Mouse (Mus musculus): ENCODE measurements around the gene Tbx1. TPM values are rescaled to one million over a fixed set of nuclear protein-coding genes. Genes with fewer than 3 reads are reported as not detected.

Gene Tbx1
- polyA plus RNA-seq, 1 experiment from 2014 or later, result 0.05 TPM

DNA sequence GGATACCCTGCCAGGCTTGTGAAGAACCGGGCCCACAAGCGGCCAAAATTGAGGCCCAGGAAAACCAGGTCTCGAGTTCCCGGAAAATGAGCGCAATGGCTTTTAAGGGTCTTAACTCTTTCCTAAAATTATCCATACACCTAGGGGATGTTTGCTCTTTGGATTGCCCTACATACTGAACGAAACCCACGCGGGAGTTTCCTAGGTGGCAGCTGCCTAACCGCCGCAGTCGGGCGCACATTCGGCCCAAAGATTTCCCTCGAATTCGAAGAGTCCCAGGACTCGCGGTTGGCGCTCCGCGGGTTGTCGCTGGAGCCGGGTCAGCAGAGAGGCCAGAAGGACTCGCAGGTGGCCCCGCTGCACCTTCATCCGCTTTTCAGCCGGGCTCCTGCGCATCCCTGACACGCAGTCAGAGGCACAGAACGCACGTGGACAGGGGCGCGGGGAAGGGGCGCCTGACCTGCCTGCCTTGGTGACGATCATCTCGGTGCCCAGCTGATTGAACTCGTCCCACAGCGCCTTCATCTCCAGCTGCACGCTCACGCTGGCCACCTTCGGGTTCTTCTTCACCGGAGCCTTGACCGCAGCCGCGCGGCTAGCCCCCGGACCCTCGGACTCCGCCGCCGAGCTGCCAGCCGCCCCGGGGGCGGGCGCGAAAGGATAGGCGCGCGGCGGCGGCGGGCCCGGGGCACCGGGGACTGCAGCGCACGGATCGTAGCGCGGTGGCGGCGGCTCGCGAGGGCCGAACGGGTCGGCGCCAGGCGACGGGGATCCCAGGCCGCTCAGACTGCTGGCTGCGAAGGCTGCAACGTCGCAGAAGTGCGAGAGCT lies 4.2 kb downstream of the Tbx1 start:
- Histone ChIP-seq H3K27ac (no peak overlapping the region), H3K36me3 (no peaks in the 10 kb centered on the region), H3K27me3 (peaks cover 100% of the 10 kb centered on the region), H3K9ac (no peak overlapping the region), H3K4me1 (replicated peaks) (peaks cover 40% of the 10 kb centered on the region), H3K4me3 (replicated peaks) (peak overlapping the region; percentile 35), H3K4me2 (peak overlapping the region; percentile 52), H3K9me3 (replicated peaks) (no peaks in the 10 kb centered on the region)
- DNase-seq (no peak), ATAC-seq (ENCODE audit: low read depth) (no peak)
- WGBS (ENCODE audit: insufficient replicate concordance), result 2% methylated on average over 83 of the region's 83 CpGs

DNA sequence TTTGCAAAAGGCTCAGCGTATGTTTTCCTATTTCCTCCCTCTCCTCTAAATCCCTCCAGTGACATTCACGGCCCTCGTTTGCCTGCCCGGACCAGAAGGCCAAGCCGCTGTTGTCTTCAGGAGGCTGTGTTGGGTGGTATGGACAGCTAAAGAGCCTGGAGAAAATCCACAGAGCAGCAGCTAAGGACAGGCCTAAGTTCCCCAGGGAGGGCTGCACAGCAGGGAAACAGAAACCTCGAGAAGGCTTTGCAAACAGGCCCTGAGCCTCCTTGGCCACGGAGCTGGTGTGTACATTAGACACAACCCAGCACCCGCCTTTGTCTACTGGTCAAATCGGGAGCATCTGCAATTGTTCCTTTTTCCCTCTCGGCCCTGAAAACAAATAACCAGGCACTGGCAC lies 4.8 kb downstream of the Tbx1 start:
- DNase-seq (no peak), ATAC-seq (ENCODE audit: low read depth) (no peak)
- no peak overlapping the region for H3K9ac ChIP-seq
- H3K27me3 ChIP-seq, result peaks cover 100% of the 10 kb centered on the region
- 8% methylated on average over 10 of the region's 10 CpGs for WGBS (ENCODE audit: insufficient replicate concordance)
- H3K4me3 ChIP-seq (replicated peaks), result peak overlapping the region; percentile 35; the same call in 1 of the 2 replicates
- no peaks in the 10 kb centered on the region for H3K36me3 ChIP-seq
- peaks cover 42% of the 10 kb centered on the region for H3K4me1 ChIP-seq (replicated peaks)
- H3K9me3 ChIP-seq (replicated peaks), result no peaks in the 10 kb centered on the region
- H3K27ac ChIP-seq, result no peak overlapping the region
- peak overlapping the region; percentile 52 for H3K4me2 ChIP-seq

DNA sequence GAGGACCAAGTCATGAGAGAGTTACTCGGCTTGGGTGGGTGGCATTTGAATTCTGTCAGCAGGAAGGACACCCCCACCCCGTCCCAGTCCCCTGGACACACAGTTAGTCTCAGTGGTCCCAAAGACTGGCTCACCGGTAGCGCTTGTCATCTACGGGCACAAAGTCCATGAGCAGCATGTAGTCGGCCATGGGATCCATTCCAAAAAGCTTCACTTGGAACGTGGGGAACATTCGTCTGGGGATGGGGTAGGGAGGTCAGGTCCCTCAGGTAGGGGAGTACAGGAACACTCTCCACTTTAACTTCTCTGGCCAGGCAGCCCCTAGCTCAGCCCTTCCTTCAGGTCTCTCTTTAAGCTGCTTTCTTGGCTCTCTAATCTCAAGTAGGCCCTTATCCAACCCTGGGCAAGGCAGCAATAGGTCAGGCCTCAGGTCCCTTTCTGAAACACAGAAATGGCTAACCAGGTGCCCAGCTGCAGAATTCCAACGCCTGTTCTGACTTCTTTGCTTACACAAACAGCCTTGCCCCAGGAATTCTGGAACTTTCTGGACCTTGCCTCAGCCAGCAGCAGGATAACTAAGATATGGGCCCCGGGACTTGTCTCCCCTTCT lies 5.5 kb downstream of the Tbx1 start:
- Histone ChIP-seq H3K4me2 (peak overlapping the region; percentile 52; the same call in 1 of the 2 replicates), H3K9me3 (replicated peaks) (no peaks in the 10 kb centered on the region), H3K4me3 (replicated peaks) (no peak overlapping the region), H3K27me3 (peaks cover 100% of the 10 kb centered on the region), H3K9ac (no peak overlapping the region), H3K4me1 (replicated peaks) (peaks cover 38% of the 10 kb centered on the region), H3K36me3 (no peaks in the 10 kb centered on the region), H3K27ac (no peak overlapping the region)
- WGBS (ENCODE audit: insufficient replicate concordance), result 21% methylated on average over 10 of the region's 10 CpGs
- ATAC-seq (ENCODE audit: low read depth) (no peak), DNase-seq (no peak)

DNA sequence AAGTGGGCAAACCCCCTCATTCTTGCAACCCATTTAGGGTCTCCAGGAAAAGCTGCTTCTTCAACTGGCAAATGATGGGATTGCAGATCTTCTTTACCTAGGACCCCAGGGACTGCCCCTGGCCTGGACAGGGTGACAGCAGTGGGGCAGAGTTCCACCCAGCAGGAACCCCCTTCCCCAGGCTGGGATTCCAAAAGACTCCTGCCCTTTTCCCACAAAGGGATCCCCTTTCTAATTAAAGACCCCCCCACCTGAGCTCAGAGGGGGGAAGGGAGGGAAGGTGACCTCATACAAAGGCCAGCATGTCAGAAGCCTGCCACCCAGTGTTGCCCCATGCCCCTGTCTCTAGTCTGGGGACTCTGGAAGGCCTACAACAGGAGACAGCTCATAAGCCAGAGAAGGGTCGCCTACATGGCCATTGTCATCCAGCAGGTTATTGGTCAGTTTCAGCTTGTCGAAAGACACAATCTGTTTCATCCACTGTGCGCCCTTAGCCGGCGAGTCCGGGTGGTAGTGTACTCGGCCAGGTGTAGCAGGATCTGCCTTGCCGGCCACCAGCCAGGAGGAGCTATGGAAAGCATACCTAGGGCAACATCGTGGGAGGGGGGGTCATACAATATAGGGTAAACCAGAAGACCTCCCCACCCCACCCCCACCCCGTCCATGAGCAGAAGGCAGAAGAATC lies 6.7 kb downstream of the Tbx1 start:
- no peak for DNase-seq
- Histone ChIP-seq H3K27me3 (peaks cover 97% of the 10 kb centered on the region), H3K36me3 (no peaks in the 10 kb centered on the region), H3K9me3 (replicated peaks) (no peaks in the 10 kb centered on the region), H3K9ac (no peak overlapping the region), H3K27ac (no peak overlapping the region), H3K4me2 (no peak overlapping the region), H3K4me1 (replicated peaks) (peaks cover 35% of the 10 kb centered on the region), H3K4me3 (replicated peaks) (no peak overlapping the region)
- WGBS (ENCODE audit: insufficient replicate concordance), result 21% methylated on average over 10 of the region's 10 CpGs
- no peak for ATAC-seq (ENCODE audit: low read depth)

DNA sequence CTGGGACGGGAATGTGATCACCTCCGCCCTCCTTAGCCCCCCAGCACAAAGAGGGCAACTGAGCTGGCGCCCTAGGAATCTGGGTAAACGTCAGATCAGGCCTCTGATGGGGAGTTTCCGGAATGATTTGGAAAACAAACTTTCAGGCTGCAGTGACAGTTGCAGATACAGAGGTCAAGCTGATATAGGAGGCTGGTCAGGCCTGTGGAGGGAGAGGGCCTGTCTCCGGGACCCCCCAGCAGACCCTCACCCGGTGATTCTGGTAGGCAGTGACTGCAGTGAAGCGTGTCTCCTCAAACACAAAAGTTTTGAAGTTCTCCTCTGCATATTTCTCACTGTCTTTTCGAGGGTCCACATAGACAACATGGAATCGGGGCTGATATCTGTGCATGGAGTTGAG lies 7.3 kb downstream of the Tbx1 start:
- no peak for ATAC-seq (ENCODE audit: low read depth)
- H3K36me3 ChIP-seq, result no peaks in the 10 kb centered on the region
- no peaks in the 10 kb centered on the region for H3K9me3 ChIP-seq (replicated peaks)
- no peak overlapping the region for H3K4me3 ChIP-seq (replicated peaks)
- no peak overlapping the region for H3K9ac ChIP-seq
- WGBS (ENCODE audit: insufficient replicate concordance), result 16% methylated on average over 10 of the region's 10 CpGs
- no peak for DNase-seq
- H3K4me1 ChIP-seq (replicated peaks), result peaks cover 32% of the 10 kb centered on the region
- H3K4me2 ChIP-seq, result no peak overlapping the region
- no peak overlapping the region for H3K27ac ChIP-seq
- H3K27me3 ChIP-seq, result peaks cover 97% of the 10 kb centered on the region

DNA sequence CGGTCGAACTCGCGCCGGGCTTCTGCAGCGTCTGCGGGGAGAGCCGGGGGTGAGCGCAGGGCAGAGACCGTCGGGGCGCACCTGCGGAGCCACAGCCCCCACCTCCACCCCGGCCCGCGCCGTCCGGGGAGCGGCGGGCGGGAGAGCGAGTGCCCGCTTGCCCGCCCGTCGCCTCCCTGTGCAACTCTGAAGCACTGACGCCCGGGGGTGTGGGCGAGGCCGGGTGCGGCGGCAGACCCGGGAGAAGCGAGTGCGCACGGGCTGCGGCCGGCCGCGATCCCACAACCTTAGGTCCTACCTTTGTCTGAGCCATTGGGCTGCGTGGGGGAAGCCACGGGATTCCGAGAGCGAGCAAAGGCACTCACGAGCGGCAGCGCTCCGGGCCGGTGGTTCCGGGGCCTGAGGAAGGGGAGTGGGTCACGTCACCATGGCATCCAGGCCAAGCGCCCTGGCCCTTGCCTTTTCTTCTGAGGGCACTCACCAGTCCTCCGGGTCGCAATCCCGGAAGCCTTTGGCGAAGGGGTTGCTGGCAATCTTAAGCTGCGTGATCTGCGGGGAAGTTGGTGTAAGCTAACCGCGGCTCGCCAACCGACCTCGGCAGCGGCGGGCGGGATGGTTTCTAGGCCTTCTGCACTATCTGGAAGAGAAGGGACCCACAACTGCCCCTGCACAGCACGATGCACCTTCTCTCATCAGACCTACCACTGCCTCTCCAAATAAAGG lies 7.9 kb downstream of the Tbx1 start:
- Histone ChIP-seq H3K4me3 (replicated peaks) (peak overlapping the region; percentile 37), H3K36me3 (no peaks in the 10 kb centered on the region), H3K4me2 (peak overlapping the region; percentile 49), H3K9ac (no peak overlapping the region), H3K27ac (no peak overlapping the region), H3K4me1 (replicated peaks) (peaks cover 27% of the 10 kb centered on the region), H3K27me3 (peaks cover 97% of the 10 kb centered on the region), H3K9me3 (replicated peaks) (no peaks in the 10 kb centered on the region)
- DNase-seq (no peak), ATAC-seq (ENCODE audit: low read depth) (no peak)
- 2% methylated on average over 67 of the region's 67 CpGs for WGBS (ENCODE audit: insufficient replicate concordance)

- DNase-seq (no peak), ATAC-seq (ENCODE audit: low read depth) (no peak)
- H3K27ac ChIP-seq, result no peak overlapping the region
Observed at GRCm38 (mm10) chr16:18581623-18582205, 8.8 kb downstream of the Tbx1 start.

DNA sequence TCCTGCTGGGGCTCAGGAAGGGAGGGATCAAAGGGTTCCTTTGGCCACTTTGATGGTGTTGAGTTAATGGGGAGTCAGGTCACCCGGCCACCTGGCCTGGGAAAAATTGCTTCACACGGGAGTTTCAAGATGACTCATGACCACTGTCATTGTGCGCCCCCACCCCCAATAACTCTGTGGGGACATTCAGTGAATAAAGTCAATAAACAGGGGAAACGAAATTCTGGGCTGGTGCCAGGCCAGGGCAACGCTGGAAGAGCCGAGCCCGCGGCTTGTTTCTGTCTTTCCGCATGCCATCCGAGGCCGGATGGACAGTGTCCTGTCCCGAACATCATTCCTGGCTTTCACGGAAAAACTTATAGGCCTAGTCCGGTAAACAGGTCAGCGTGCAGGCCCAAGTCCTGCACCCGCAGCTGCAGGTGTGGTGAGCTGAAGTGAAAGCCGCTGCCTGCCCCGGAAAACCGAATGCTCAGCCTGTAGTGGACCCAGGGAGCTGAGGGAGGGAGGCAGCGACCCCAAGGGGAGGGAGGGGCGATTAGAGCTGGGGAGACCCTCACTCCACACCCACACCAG lies 9.3 kb downstream of the Tbx1 start:
- 8% methylated on average over 21 of the region's 21 CpGs for WGBS (ENCODE audit: insufficient replicate concordance)
- H3K9me3 ChIP-seq (replicated peaks), result no peaks in the 10 kb centered on the region
- H3K4me3 ChIP-seq (replicated peaks), result peak overlapping the region; percentile 37
- H3K36me3 ChIP-seq, result no peaks in the 10 kb centered on the region
- peaks cover 20% of the 10 kb centered on the region for H3K4me1 ChIP-seq (replicated peaks)
- peaks cover 93% of the 10 kb centered on the region for H3K27me3 ChIP-seq
- no peak for DNase-seq
- H3K9ac ChIP-seq, result no peak overlapping the region
- peak overlapping the region; percentile 49 for H3K4me2 ChIP-seq
- no peak for ATAC-seq (ENCODE audit: low read depth)
- H3K27ac ChIP-seq, result no peak overlapping the region

More at GRCm38 (mm10) chr16:18581623-18582205, 8.8 kb downstream of the Tbx1 start:
- Histone ChIP-seq H3K36me3 (no peaks in the 10 kb centered on the region), H3K9me3 (replicated peaks) (no peaks in the 10 kb centered on the region), H3K27me3 (peaks cover 96% of the 10 kb centered on the region), H3K4me3 (replicated peaks) (peak overlapping the region; percentile 37), H3K4me1 (replicated peaks) (peaks cover 25% of the 10 kb centered on the region), H3K4me2 (peak overlapping the region; percentile 49), H3K9ac (no peak overlapping the region)
- under 1% methylated on average over 66 of the region's 66 CpGs for WGBS (ENCODE audit: insufficient replicate concordance)

- H3K36me3 ChIP-seq, result no peaks in the 10 kb centered on the region
- ATAC-seq (ENCODE audit: low read depth) (no peak), DNase-seq (no peak)
- peaks cover 18% of the 10 kb centered on the region for H3K4me1 ChIP-seq (replicated peaks)
- no peak overlapping the region for H3K9ac ChIP-seq
- 25% methylated on average over 2 of the region's 2 CpGs for WGBS (ENCODE audit: insufficient replicate concordance)
- H3K27ac ChIP-seq, result no peak overlapping the region
- peaks cover 89% of the 10 kb centered on the region for H3K27me3 ChIP-seq
- H3K4me2 ChIP-seq, result no peak overlapping the region
- no peaks in the 10 kb centered on the region for H3K9me3 ChIP-seq (replicated peaks)
- no peak overlapping the region for H3K4me3 ChIP-seq (replicated peaks)
Observed at GRCm38 (mm10) chr16:18580389-18580788, 10.1 kb downstream of the Tbx1 start.

DNA sequence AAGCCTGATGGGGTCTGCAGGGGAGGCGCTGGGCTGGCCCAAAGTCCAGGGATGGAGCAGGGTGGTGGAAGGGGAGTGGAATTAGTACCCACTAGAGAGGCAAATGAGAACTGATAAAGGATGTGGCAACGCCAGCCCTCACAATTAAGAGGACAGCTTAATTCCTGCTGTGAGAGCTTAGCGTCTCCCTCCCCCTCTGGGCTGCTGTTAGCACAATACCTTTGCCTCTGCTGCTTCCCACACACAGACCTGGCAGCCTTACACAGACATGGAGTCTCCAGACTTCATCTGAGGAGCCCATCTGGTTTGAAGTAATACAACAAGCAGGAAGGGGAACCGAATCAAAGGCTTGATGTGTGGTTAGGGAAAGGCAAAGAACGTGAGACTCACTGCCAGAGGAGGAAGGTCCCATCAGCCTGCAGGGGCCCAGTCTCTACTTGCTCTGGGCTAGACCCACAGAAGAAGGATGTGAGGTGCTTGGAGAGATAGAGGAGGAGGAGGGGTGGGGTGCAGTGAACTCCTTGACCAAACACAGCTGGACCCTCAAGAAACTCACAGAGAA lies 12.8 kb downstream of the Tbx1 start:
- Histone ChIP-seq H3K4me3 (replicated peaks) (no peak overlapping the region), H3K9ac (no peak overlapping the region), H3K27ac (no peak overlapping the region), H3K9me3 (replicated peaks) (no peaks in the 10 kb centered on the region), H3K27me3 (peaks cover 72% of the 10 kb centered on the region), H3K4me2 (no peak overlapping the region), H3K36me3 (no peaks in the 10 kb centered on the region), H3K4me1 (replicated peaks) (peaks cover 18% of the 10 kb centered on the region)
- ATAC-seq (ENCODE audit: low read depth), result no peak
- 15% methylated on average over 5 of the region's 5 CpGs for WGBS (ENCODE audit: insufficient replicate concordance)
- no peak for DNase-seq
